Mouse (Mus musculus): ENCODE measurements around the gene Brpf3.

GRCm38 (mm10) chr17:28802006-28802481 lies 1.2 kb downstream of the Brpf3 start:
- TF ChIP-seq POLR2A (IDR thresholded peaks at IDR 0.05; ENCODE audit: control insufficient read depth, low read depth, low read length) (no peak), CTCF (IDR thresholded peaks at IDR 0.05; ENCODE audit: control insufficient read depth, insufficient read depth, insufficient replicate concordance, low read depth, low read length) (no peak)
